Mouse (Mus musculus) cerebellum, adult 18-20 months (tissue): ENCODE data around the gene Gja8.

Experiments used
- DNase-seq, 2 experiments: peaks; one replicate each; pipeline ENCODE4 v3.0.0; 2021

The Gja8 gene

GRCm38 (mm10) chr3:96874808-96875571, 50.8 kb downstream of the Gja8 start:
- no peak for DNase-seq

GRCm38 (mm10) chr3:96872501-96872900, 53.3 kb downstream of the Gja8 start:
- no peak for DNase-seq

- DNase-seq = no peak
These were observed 54.8 kb downstream of the Gja8 start for GRCm38 (mm10) chr3:96871070-96871469.

- DNase-seq = no peak
These were observed 55.5 kb downstream of the Gja8 start for GRCm38 (mm10) chr3:96870270-96870669.

- no peak for DNase-seq
These were observed 56.7 kb downstream of the Gja8 start for GRCm38 (mm10) chr3:96869091-96869490.

- no peak for DNase-seq
These were observed 57.3 kb downstream of the Gja8 start for GRCm38 (mm10) chr3:96868566-96868965.

- no peak for DNase-seq
These were observed 58.0 kb downstream of the Gja8 start for GRCm38 (mm10) chr3:96867863-96868262.
